Mouse (Mus musculus): ENCODE measurements around the gene Ncf1.

Ncf1 gene

DNA sequence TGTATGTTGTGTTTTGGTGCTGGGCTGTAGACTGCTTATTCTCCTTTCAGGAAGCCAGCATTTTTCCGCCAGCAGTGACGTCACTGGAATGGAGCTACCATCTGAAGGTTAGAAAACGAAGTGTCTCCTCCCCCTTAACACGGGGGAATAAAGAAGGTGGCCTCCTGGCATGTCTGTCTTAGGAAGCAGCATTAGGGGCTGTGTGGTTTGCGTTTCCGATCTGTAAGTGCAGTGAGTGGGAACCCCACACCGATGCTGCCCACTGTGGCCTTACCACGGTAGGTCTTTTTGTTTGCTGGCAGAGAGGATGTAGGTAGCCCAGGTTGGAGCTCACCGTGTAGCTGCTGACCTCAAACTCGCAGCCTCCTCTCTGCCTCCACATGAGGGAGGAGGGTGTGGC lies 22.7 kb downstream of the Ncf1 start:
- peak; percentile 22 for DNase-seq (ENCODE audit: low read depth)

DNA sequence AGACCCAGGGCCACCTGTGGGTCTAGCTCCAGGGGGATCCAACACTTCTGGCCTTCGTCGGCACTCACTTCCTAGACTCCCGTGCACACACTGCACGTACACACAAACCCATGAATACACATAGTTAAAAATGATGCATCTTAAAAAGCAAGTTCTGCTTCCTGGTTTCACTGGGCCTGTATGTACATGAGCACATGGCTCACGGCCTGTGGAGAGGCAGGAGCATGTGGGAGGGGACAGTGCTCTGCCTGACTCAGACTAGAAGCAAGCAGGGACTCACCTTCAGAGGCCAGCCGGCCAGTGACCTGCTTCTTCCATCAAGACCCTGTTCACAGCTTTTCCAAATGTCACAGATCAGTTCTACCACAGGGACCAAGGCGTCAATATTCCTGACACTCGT lies 35.8 kb downstream of the Ncf1 start:
- DNase-seq (ENCODE audit: low read depth) = no peak

DNA sequence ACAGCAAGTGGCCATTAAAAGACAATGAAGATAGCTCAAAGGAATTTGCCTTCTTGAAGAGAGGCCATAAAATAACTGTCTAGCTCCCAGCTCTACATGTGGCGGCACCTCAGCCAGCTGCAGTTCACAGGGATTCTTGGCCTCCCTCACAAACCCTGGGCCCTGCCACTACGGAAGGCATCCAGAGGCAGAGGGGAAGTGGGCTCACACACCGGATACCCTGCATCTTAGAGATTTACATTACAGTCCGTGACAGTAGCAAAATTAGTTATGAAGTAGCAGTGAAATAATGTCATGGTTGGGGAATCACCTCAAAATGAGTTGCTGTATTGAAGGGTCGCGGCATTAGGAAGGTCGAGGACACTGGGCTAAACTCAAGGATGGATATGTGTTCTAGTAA lies 40.9 kb downstream of the Ncf1 start:
- DNase-seq (ENCODE audit: low read depth) = peak; percentile 70

DNA sequence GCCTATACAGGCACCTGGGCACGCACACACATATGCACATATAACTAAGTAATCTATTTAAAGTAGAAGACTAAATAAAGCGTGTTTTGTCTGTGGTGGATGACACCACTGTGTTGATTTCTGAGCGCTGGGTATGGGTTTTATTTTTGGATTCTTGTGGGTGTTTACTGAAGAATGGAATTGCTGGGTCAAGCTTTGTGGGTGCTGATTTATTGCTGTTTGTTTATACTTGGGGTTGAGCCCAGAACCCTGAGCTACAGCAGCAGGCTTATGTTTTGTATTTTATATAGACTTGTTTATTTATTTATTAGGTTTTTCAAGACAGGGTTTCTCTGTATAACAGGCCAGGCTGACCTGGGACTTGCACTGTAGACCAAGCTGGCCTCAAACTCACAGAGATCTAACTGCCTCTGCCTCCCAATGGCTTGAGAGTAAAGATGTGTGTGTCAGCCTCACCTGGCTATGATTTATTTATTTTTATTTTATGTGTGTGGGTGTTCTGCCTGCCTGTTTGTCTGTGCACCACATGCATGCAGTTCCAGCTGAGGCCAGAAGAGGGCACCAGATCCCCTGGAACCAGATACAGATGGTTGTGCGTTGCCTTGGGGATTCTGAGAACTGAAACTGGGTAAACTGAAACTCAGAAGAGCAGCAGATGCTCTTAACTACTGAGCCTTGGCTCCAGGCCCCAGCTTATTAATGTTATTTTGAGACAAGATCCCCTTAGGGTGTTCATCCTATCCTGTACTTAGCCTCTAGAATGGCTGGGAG lies 42.3 kb downstream of the Ncf1 start:
- peak; percentile 92 for DNase-seq (ENCODE audit: low read depth)

DNA sequence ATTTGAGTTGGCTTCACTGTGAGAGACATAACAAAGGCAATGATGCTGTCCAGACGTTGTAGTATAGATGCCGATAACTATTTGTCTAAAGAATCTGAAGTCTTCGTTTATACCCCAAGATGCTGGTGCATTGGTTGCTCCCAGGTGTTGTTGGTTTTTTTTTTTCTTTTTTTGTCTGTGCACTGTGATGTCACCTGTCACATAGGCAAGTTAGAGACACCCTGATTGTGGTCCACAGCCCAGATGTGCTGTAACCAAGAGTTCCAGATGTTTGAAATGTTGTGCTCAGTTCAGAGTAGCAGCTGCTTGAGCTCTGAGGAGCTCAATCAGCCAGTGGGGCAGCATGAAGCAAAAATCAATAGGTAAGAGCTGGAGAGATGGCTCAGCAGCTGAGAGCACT lies 43.4 kb downstream of the Ncf1 start:
- DNase-seq (ENCODE audit: low read depth) = no peak

DNA sequence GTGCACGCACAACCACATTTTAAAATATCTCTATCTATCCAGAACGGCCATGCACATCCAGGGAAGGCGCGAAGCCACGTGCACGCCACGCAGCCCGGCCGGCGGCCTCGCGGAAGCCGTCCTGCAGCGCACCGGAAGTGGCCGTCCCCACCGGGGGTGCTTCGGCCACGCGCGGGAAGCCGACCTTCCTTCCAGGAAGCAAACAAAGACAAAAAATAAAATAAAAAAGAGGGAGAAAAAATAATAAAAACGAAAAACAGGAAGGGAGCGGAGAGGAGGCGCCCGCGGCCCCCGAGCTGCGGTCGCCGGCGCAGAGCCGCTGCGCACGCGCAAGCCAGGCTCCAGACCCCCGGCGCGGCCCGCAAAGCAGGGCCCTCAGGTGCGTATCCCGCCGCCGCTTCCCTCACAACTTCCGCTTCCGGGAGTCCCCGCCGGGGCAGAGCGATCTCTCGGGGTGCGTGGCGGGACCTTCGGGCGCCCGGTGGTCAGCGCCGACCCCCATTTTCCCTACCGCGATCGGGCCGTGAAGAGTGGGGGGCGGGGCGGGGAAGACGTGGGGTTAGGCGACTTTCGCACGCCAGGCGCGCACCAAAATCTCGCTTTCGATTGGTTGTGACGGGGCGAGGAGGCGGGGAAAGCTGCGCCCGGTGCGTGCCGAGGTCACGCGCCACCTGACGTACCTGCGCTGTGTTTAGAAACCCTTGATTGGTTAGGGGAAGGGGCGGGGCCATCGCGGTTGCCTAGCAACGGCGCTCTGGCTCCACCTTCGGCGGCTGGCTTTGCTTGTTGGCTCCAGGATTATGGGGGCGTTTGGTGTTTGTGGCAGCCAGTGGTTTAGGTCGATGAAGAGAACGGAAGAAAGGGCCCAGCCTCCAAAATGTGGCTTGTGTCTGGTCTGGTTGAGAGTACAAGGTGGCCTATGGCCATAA lies 45.3 kb downstream of the Ncf1 start, which contains the start of gene Gtf2ird2:
Gtf2ird2 (plus strand) TSS at position 140 of the 929 bp plus-strand sequence.
- DNase-seq (ENCODE audit: low read depth) = peak; percentile 99

DNA sequence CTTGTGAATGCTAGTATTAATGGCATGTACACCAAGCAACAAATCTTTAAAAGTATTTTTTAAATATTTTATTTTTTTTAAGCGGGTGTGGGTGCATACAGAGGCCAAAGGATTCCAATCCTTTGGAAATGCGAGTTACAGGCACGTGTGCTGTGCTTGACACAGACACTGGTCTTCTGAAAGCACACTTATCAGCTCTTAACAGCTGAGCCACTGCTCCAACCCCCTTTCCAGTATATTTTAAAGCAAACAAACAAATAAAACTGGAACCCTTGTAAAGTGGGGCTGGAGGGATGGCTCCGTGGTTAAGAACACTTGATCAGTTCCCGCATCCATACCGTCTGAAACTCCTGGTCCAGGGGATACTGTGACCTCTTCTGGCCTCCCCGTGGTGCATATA lies 46.3 kb downstream of the Ncf1 start:
- DNase-seq (ENCODE audit: low read depth) = no peak

DNA sequence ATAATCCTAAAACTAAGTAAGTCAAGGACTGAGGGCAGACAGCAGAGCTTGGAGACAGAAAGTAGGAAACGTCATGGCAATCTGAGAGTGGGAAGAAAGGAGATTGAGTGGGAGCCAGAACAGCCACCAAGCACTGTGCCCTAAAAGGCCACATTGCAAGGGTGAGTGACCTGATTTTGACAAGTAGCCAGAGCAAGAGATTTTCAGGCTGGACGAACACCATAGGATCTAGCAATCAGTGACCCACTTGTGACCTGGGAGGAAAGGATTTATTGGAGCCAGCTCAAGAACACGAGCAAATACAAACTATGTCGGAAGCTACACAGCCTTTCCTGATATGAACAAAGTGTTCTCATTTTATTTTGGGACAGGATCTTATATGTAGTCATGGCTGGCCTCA lies 46.7 kb downstream of the Ncf1 start:
- no peak for DNase-seq (ENCODE audit: low read depth)

DNA sequence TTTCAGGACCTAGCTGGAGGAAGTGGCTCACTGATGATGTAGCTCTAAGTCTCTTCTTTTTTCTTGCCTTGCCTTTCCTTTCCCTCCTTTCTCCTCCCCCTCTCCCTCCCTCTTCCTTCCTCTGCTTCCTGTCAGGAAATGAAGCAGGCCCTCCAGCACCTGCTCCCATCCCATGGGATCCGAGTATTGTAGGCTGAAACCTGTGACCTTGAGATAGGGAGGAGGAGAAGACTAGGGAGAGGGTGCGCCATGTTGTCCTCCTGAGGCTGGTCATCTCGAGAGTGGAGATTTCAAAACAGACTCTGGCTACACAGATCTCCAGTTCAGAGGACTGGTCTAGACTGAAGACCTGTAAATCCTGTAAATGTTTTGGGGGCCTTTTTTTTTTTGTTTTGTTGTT lies 47.3 kb downstream of the Ncf1 start:
- DNase-seq (ENCODE audit: low read depth) = no peak

DNA sequence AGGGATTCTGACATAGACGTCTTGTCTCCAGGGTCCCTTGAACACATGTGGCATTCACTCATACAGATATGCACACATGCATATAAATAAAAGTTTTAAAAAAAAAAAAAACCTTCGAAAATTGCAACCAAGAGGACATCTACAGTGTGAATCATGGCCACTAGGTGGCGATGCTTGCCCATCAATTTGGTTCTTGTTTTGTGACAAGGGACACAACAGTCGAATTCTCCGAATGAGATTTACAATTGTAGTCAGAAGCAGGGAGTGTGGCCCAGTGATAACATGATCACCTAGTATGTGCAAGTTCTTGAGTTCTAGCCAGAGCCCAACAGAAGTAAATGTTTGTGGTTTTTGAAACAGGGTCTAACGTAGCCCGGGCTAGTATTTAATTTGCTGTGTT lies 49.6 kb downstream of the Ncf1 start:
- DNase-seq (ENCODE audit: low read depth) = peak; percentile 96

DNA sequence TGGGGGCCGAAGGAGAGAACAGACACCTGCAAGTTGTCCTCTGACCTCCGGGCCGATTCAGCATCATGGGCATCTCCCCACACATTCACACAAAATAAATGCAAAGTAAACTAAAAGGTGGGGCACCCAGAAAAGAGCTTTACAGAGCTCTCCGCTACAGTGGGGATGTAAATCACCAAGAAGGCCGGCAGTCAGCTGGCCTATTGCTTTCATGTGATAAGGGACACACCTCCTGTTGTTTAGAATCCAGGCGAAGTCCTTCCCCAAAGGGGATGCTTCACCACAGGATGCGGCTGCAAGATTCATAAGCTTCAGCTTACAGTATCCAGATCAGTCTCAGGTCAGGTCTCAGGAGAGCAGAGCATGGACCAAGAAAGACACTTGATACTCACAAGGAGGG lies 50.9 kb downstream of the Ncf1 start:
- DNase-seq (ENCODE audit: low read depth) = no peak

DNA sequence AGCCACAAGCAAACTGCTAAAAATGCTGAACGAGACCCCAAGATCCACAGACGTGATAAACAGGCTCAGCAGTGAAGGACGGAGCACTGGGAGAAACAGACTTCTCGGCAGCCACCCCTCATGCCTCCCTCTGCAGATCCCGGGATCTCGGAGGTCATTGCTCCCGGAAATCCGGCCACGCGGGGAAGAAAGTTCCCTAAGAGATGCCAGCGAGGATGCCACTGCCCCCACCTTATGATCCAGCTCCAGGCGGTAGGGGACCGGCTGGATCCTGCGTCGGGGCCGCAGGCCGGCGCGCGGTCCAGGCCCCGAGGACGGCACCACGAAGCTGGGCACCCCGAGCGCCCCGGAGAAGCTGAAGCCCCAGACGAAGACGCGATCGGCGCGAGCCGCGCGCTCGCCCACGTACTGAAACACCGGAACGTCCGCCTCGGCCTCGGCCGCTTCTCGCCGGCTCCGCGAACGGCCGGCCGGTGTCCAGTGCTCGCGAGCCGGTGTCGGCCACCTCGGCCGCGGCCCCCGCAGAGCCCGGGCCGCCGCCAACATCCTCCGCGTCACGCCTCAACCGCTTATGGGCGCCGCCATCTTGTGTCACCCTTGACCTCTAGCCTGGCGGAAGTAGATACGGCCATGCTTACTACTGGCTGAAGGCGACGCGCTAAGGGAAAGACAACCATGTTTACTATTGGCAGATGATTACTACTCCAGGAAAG lies 53.1 kb downstream of the Ncf1 start, which contains the start of gene Rcc1l:
Rcc1l (minus strand) TSS at position 606 of the 713 bp plus-strand sequence.
- DNase-seq (ENCODE audit: low read depth) = peak; percentile 91

DNA sequence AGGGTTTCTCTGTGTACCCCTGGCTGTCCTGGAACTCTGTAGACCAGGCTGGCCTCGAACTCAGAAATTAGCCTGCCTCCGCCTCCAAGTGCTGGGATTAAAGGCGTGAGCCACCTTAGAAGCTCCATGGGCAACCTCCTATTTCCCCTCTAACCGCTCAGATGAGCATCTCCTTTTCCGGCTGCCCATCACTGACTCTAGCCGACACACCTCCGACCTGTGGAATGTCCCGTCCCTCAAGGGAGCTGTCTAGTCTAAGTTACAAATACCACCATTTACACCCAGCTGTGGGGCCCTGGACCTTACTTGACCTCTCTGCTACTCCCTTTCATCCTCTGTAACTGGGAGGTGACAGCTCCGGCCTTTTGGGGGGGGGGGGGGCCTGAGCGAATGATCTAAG lies 53.7 kb downstream of the Ncf1 start:
- peak; percentile 32 for DNase-seq (ENCODE audit: low read depth)

DNA sequence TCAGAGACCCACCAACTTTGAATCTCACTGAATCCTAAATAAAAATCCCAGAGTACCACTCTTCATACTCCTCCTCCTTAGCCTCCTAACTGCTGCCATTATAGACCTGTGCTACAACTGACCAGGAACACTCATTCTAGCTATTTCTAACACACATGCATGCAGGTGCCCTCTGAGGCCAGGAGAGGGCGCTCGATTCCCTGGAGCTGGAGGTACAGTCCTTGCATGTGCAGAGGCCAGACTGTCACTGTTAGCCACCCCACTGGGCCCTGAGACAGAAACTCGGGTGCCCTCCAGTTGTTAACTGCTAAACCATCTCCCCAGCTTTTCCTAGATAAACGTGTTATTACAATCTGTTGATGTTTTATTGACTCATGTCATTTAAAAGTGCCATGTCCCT lies 56.2 kb downstream of the Ncf1 start:
- peak; percentile 63 for DNase-seq (ENCODE audit: low read depth)

DNA sequence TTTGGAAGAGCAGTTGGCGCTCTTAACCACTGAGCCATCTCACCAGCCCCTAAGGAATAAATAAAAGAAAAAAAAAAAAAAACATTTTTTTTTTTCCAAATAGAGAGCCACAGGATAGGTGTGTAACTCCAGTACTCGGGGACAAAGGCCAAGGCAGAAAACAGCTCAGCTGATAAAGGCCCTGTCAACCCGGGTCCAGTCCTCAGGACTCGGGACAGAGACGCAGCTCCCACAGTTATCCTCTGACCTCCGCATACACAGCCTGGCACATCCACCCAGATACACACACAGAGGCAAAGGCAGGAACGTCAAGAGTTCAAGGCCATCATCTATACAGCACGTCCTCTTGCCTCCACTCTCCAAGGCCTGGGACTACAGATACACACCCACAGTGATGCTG lies 59.3 kb downstream of the Ncf1 start:
- no peak for DNase-seq (ENCODE audit: low read depth)
